Mouse (Mus musculus): ENCODE measurements around the gene Ankmy2. TPM values are rescaled to one million over a fixed set of nuclear protein-coding genes. Genes with fewer than 3 reads are reported as not detected.

The Ankmy2 gene
- total RNA-seq (2023) = 31.3 TPM

DNA sequence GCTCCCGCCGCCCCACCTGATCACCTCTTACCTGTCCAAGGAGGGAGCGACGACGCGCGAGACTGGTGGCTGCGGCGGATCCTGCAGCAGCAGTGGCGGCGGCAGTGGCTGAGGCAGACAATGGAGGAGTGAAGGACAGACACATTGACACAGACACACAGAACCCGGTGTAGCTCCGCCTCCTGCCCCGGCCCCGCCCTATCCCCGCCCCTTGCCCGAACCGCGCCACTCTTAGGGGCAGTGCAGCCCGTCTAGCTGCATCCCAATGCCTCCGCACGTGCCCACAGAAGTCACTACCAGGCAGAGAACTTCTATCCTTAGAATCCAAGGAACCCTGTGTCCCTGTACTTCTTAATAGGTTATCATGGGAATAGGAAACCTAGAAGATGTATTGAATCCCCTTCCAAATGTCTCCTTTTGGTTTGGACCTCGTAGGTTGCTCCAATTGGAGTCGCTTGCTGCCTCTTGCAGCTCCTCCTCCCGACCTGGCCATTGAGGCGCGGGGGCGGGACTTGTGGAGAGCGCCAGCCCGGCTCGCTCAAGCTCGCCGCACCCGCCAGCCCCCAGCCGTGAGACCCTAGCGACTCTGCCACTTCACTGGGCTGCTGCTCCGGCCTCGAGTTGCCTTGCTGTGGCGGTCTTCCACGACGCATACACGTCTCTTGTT is at the start of gene Ankmy2:
TSS of gene Ankmy2 (plus strand) at position 478 of the 667 bp plus-strand sequence.

DNA sequence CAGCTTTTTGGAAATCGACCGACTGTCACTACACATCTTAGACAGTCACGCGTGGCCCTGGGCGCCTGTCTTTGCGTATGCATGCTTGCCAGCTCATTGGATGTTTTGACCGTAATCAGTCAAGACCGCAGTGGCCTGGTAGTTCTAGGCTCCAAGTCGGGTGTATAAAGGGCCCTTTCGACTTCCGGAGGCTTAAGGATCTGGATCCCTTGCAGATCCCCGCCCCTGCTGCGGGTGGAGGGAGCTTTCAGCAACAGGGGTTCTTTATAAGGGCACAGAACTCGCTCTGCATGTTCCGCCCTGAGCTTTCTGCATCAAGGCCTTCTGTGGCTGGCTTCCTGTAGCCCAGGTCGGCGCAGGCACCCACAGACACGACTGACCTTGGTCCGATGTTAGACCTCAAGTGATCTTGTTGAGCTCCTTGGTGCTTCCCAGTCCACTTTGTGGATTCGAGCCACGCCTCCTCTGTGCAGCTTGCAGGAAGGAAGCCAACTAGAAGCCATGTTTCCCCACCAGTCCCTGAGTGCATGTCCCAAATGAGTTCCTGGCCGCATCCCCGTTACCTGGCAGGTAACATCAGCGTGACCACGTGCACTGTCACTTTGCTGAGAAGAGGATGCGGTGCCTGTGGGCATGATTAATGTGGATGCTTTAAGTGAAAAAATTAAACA is 859 bp downstream of the Ankmy2 start, which contains the start of gene Bzw2:
TSS of gene Bzw2 (minus strand) at position 443 of the 671 bp plus-strand sequence.

Other genes with a start within 250 kb of the Ankmy2 start
- gene Agr3, start 231.5 kb upstream of the Ankmy2 start, total RNA-seq (2023) = not detected
- gene Agr2, start 164.2 kb upstream of the Ankmy2 start, total RNA-seq (2023) = not detected
- 145 TPM for gene Tspan13, start 114.6 kb upstream of the Ankmy2 start, total RNA-seq (2023)
- 237 TPM for gene Bzw2, start 966 bp downstream of the Ankmy2 start, total RNA-seq (2023)
- gene Lrrc72, start 96.3 kb downstream of the Ankmy2 start, total RNA-seq (2023) = not detected
- gene Sostdc1, start 157.0 kb downstream of the Ankmy2 start, total RNA-seq (2023) = not detected
- 0.91 TPM for gene Ispd, start 224.3 kb downstream of the Ankmy2 start, total RNA-seq (2023)
- gene D630036H23Rik, start 225.1 kb downstream of the Ankmy2 start, total RNA-seq (2023) = not detected

All from CD4-positive naive resting alpha-beta T cell, adult 76 days (primary cell).